Mouse (Mus musculus): ENCODE data around the gene Tsnax. TPM values are rescaled to one million over a fixed set of nuclear protein-coding genes. Genes with fewer than 3 reads are reported as not detected.

The Tsnax gene
- total and polyA plus RNA-seq, 3 experiments: 105 to 160 TPM; not detected in 1

DNA sequence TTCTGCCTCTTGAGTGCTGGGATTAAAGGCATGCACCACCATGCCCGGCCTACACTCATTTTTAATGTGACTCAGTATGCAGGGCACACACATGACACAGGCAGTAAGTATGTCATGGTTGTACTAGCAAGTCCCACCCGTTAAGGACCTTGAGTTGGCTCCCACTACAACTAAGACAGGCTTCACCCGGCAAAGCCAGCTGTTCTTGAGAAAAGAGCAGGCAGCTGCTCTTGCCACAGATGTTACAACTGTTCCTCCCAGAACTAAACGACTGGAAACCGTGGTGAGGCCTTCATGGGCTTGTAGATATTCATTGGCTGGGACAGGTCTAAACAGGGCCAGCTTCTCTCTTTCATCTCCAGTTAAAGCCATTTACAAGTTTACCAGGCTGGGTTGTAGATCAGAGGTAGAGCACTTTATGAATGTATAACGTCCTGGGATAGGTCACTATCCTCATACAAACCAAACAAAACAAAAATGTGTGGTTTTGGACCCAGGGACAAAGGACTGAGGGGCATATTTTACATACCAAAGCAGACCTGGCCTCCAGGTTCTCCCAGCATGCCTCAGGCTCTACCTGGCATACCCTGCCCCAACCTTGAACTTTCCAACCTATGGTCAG, 42.4 kb upstream of the Tsnax start:
- Histone ChIP-seq H3K36me3 (ENCODE audit: control insufficient read depth in 1 of 2, insufficient read depth in 2 of 2, low read length in 2 of 2) (peaks cover 0 to 8% of the 10 kb centered on the region in 2 experiments; a peak in 2 of 4 replicates), H3K4me1 (ENCODE audit: control insufficient read depth in 1 of 2, insufficient read depth in 2 of 2, low read length in 2 of 2) (peaks cover 3 to 14% of the 10 kb centered on the region in 2 experiments; a peak in 3 of 4 replicates), H3K79me2 (ENCODE audit: control insufficient read depth, insufficient read depth, low read length, poor library complexity) (no peaks in the 10 kb centered on the region), H3K9me3 (replicated peaks; ENCODE audit: insufficient read depth, low read length) (no peaks in the 10 kb centered on the region), H3K9ac (ENCODE audit: control insufficient read depth, low read depth, low read length, poor library complexity, severe bottlenecking) (no peak overlapping the region), H3K27me3 (ENCODE audit: control insufficient read depth in 1 of 2, insufficient read depth in 2 of 2, low read length in 2 of 2) (no peaks in the 10 kb centered on the region), H3K27ac (ENCODE audit: control insufficient read depth, low read depth, low read length) (no peak overlapping the region), H3K4me3 (ENCODE audit: control insufficient read depth in 1 of 2, insufficient read depth in 1 of 2, low read depth in 2 of 2, low read length in 2 of 2) (no peak overlapping the region)
- no peak for TF ChIP-seq CHD1 (IDR thresholded peaks at IDR 0.05; ENCODE audit: low read depth, low read length)
- TF ChIP-seq ZMIZ1 (IDR thresholded peaks at IDR 0.05; ENCODE audit: low read depth, low read length): no peak
- no peak for TF ChIP-seq NELFE (IDR thresholded peaks at IDR 0.05; ENCODE audit: low read depth, low read length)
- TF ChIP-seq SIN3A (IDR thresholded peaks at IDR 0.05; ENCODE audit: low read length): no peak
- TF ChIP-seq JUND (IDR thresholded peaks at IDR 0.05; ENCODE audit: low read depth, low read length): no peak
- DNase-seq (ENCODE audit: low read depth, low spot score): no peak

- TF ChIP-seq MXI1 (IDR thresholded peaks at IDR 0.05; ENCODE audit: low read depth, low read length): no peak
- TF ChIP-seq RAD21 (IDR thresholded peaks at IDR 0.05; ENCODE audit: low read depth, low read length): no peak
- no peak for TF ChIP-seq ZMIZ1 (IDR thresholded peaks at IDR 0.05; ENCODE audit: low read depth, low read length)
- TF ChIP-seq MAX (IDR thresholded peaks at IDR 0.05; ENCODE audit: low read length): no peak
- TF ChIP-seq POLR2A (IDR thresholded peaks at IDR 0.05; ENCODE audit: control insufficient read depth in 1 of 2, insufficient read depth in 1 of 2, low read depth in 1 of 2, low read length in 2 of 2, poor library complexity in 1 of 2): no peak
- no peak for TF ChIP-seq MAFK (IDR thresholded peaks at IDR 0.05; ENCODE audit: borderline replicate concordance, low read depth, low read length)
- no peak for TF ChIP-seq GATA1 (IDR thresholded peaks at IDR 0.05; ENCODE audit: low read depth, low read length)
- TF ChIP-seq NRF1 (IDR thresholded peaks at IDR 0.05; ENCODE audit: insufficient read depth, low read depth, low read length, poor library complexity, severe bottlenecking): no peak
- no peak for TF ChIP-seq HCFC1 (IDR thresholded peaks at IDR 0.05; ENCODE audit: low read depth, low read length)
- no peak for TF ChIP-seq ZC3H11A (IDR thresholded peaks at IDR 0.05; ENCODE audit: low read depth, low read length)
- no peak for TF ChIP-seq MYC (IDR thresholded peaks at IDR 0.05; ENCODE audit: low read depth, low read length)
- no peak for TF ChIP-seq TAL1 (IDR thresholded peaks at IDR 0.05; ENCODE audit: low read length)
- no peak for TF ChIP-seq GABPA (IDR thresholded peaks at IDR 0.05; ENCODE audit: low read depth, low read length)
- TF ChIP-seq MAZ (IDR thresholded peaks at IDR 0.05; ENCODE audit: low read depth, low read length): no peak
- TF ChIP-seq POLR2AphosphoS2 (IDR thresholded peaks at IDR 0.05; ENCODE audit: low read length): no peak
- no peak for TF ChIP-seq USF1 (IDR thresholded peaks at IDR 0.05; ENCODE audit: low read depth, low read length)
- TF ChIP-seq ETS1 (IDR thresholded peaks at IDR 0.05; ENCODE audit: low read depth, low read length): no peak
- H3K36me3 ChIP-seq (ENCODE audit: control insufficient read depth in 1 of 2, insufficient read depth in 2 of 2, low read length in 2 of 2): peaks cover 0 to 8% of the 10 kb centered on the region in 2 experiments; a peak in 2 of 4 replicates
- no peak overlapping the region for H3K4me3 ChIP-seq (ENCODE audit: control insufficient read depth in 1 of 2, insufficient read depth in 1 of 2, low read depth in 2 of 2, low read length in 2 of 2)
- H3K9ac ChIP-seq (ENCODE audit: control insufficient read depth, low read depth, low read length, poor library complexity, severe bottlenecking): no peak overlapping the region
- H3K27me3 ChIP-seq (ENCODE audit: control insufficient read depth in 1 of 2, insufficient read depth in 2 of 2, low read length in 2 of 2): no peaks in the 10 kb centered on the region
- no peaks in the 10 kb centered on the region for H3K9me3 ChIP-seq (replicated peaks; ENCODE audit: insufficient read depth, low read length)
- H3K79me2 ChIP-seq (ENCODE audit: control insufficient read depth, insufficient read depth, low read length, poor library complexity): no peaks in the 10 kb centered on the region
- DNase-seq (ENCODE audit: low read depth, low spot score): no peak
- H3K4me1 ChIP-seq (ENCODE audit: control insufficient read depth in 1 of 2, insufficient read depth in 2 of 2, low read length in 2 of 2): peaks cover 6 to 16% of the 10 kb centered on the region in 2 experiments
- H3K27ac ChIP-seq (ENCODE audit: control insufficient read depth, low read depth, low read length): no peak overlapping the region
Observed at GRCm38 (mm10) chr8:124973221-124973620, 39.6 kb upstream of the Tsnax start.
